8 mouse cellular contexts compared by ENCODE assay signal in genomic region chr2:152739842-152740260, GRCm38 (mm10). TPM values are rescaled to one million over a fixed set of nuclear protein-coding genes. Genes with fewer than 3 reads are reported as not detected.
DNase-seq lines count a peak whose midpoint lies in the region; ATAC-seq and TF ChIP-seq lines count a peak whose summit lies in the region.

No protein-coding gene starts in this region.

- H3K4me3 ChIP-seq in forebrain, embryonic 11.5 days (ENCODE audit: low read depth, low read length), result no peak overlapping the region
- no peak overlapping the region for H3K4me3 ChIP-seq in forebrain, embryonic 15.5 days
- peak overlapping the region; percentile 57 for H3K4me3 ChIP-seq in bone marrow, adult 2 months (replicated peaks; ENCODE audit: control insufficient read depth, low read depth, low read length)
- H3K4me3 ChIP-seq in hindbrain, embryonic 11.5 days (ENCODE audit: low read depth, low read length), result no peak overlapping the region; the same call in 1 of the 2 replicates
- H3K4me3 ChIP-seq in liver, embryonic 12.5 days, result peak overlapping the region; percentile 60
- no peak overlapping the region for H3K4me3 ChIP-seq in small intestine, adult 2 months (ENCODE audit: low read depth, low read length)

- H3K9ac ChIP-seq in forebrain, embryonic 11.5 days (ENCODE audit: low read length), result no peak overlapping the region
- no peak overlapping the region for H3K9ac ChIP-seq in forebrain, embryonic 15.5 days (replicated peaks)
- no peak overlapping the region; the same call in 1 of the 2 replicates for H3K9ac ChIP-seq in hindbrain, embryonic 11.5 days (ENCODE audit: low read depth, low read length)
- peak overlapping the region; percentile 70 for H3K9ac ChIP-seq in liver, embryonic 12.5 days

- H3K4me1 ChIP-seq in forebrain, embryonic 11.5 days (replicated peaks; ENCODE audit: control insufficient read depth, insufficient read depth, low read length), result peaks cover 25% of the 10 kb centered on the region
- H3K4me1 ChIP-seq in forebrain, embryonic 15.5 days, result peaks cover 56% of the 10 kb centered on the region
- H3K4me1 ChIP-seq in bone marrow, adult 2 months (ENCODE audit: control insufficient read depth, insufficient read depth, low read length), result no peaks in the 10 kb centered on the region; the same call in 1 of the 2 replicates
- peaks cover 6% of the 10 kb centered on the region for H3K4me1 ChIP-seq in hindbrain, embryonic 11.5 days (replicated peaks; ENCODE audit: control insufficient read depth, insufficient read depth, low read length)
- H3K4me1 ChIP-seq in liver, embryonic 12.5 days, result peaks cover 81% of the 10 kb centered on the region
- peaks cover 17% of the 10 kb centered on the region for H3K4me1 ChIP-seq in small intestine, adult 2 months (ENCODE audit: control insufficient read depth, insufficient read depth, insufficient read length, low read length)

- no peaks in the 10 kb centered on the region for H3K36me3 ChIP-seq in forebrain, embryonic 11.5 days (ENCODE audit: control insufficient read depth, insufficient read depth, low read length)
- no peaks in the 10 kb centered on the region for H3K36me3 ChIP-seq in forebrain, embryonic 15.5 days
- no peaks in the 10 kb centered on the region for H3K36me3 ChIP-seq in hindbrain, embryonic 11.5 days (ENCODE audit: control insufficient read depth, insufficient read depth, low read length)
- H3K36me3 ChIP-seq in liver, embryonic 12.5 days, result 0 out of 2 replicates have a peak, but pooled peaks cover 4% of the 10 kb centered on the region
- H3K36me3 ChIP-seq in small intestine, adult 2 months (ENCODE audit: control insufficient read depth, insufficient read depth, low read length), result peaks cover 12% of the 10 kb centered on the region; the same call in 1 of the 2 replicates

- 38% methylated on average over 3 of the region's 3 CpGs for WGBS in forebrain, embryonic 11.5 days
- WGBS in forebrain, embryonic 15.5 days, result 37% methylated on average over 3 of the region's 3 CpGs
- WGBS in bone marrow, adult 2 months, result 5% methylated on average over 3 of the region's 3 CpGs
- WGBS in hindbrain, embryonic 11.5 days, result 23% methylated on average over 3 of the region's 3 CpGs
- WGBS in liver, embryonic 12.5 days (ENCODE audit: insufficient replicate concordance), result 1% methylated on average over 3 of the region's 3 CpGs
- 3% methylated on average over 3 of the region's 3 CpGs for WGBS in small intestine, adult 2 months

- H3K27ac ChIP-seq in forebrain, embryonic 11.5 days (ENCODE audit: low read depth, low read length), result 0 out of 2 replicates have a peak overlapping the region, but pooled peaks have one; percentile 46
- no peak overlapping the region for H3K27ac ChIP-seq in forebrain, embryonic 15.5 days (replicated peaks)
- peak overlapping the region; percentile 88 for H3K27ac ChIP-seq in bone marrow, adult 2 months (ENCODE audit: control insufficient read depth, insufficient read depth, low read depth, low read length, poor library complexity)
- H3K27ac ChIP-seq in hindbrain, embryonic 11.5 days (ENCODE audit: low read depth, low read length), result peak overlapping the region; percentile 75
- H3K27ac ChIP-seq in liver, embryonic 12.5 days, result peak overlapping the region; percentile 90
- H3K27ac ChIP-seq in small intestine, adult 2 months (ENCODE audit: insufficient read depth, low read depth, low read length), result peak overlapping the region; percentile 100

- H3K27me3 ChIP-seq in forebrain, embryonic 11.5 days (ENCODE audit: control insufficient read depth, insufficient read depth, low read length), result peaks cover 5% of the 10 kb centered on the region
- H3K27me3 ChIP-seq in forebrain, embryonic 15.5 days, result no peaks in the 10 kb centered on the region
- no peaks in the 10 kb centered on the region for H3K27me3 ChIP-seq in hindbrain, embryonic 11.5 days (ENCODE audit: control insufficient read depth, insufficient read depth, low read length)
- peaks cover 6% of the 10 kb centered on the region for H3K27me3 ChIP-seq in liver, embryonic 12.5 days (replicated peaks)
- no peaks in the 10 kb centered on the region for H3K27me3 ChIP-seq in small intestine, adult 2 months (ENCODE audit: control insufficient read depth, insufficient read depth, low read length)

- TF ChIP-seq POLR2A in bone marrow, adult 2 months (IDR thresholded peaks at IDR 0.05; ENCODE audit: borderline replicate concordance, control insufficient read depth, low read depth, low read length), result no peak
- TF ChIP-seq POLR2A in small intestine, adult 2 months (IDR thresholded peaks at IDR 0.05; ENCODE audit: low read depth, low read length), result no peak

- TF ChIP-seq CTCF in bone marrow, adult 2 months (IDR thresholded peaks at IDR 0.05; ENCODE audit: control insufficient read depth, insufficient read depth, low read length), result no peak
- no peak for TF ChIP-seq CTCF in small intestine, adult 2 months (IDR thresholded peaks at IDR 0.05; ENCODE audit: extremely low read depth, insufficient read length, insufficient replicate concordance, low read depth, low read length)

- DNase-seq in forebrain, embryonic 11.5 days (ENCODE audit: low spot score), result no peak
- peak; percentile 45 for DNase-seq in hindbrain, embryonic 11.5 days (ENCODE audit: low spot score)
- no peak for DNase-seq in cerebellum, adult 9-10 months
- DNase-seq in gastrocnemius, postnatal 10 days, result no peak

- H3K4me2 ChIP-seq in forebrain, embryonic 11.5 days (ENCODE audit: low read depth, low read length, severe bottlenecking), result peak overlapping the region; percentile 5; the same call in 1 of the 2 replicates
- no peak overlapping the region for H3K4me2 ChIP-seq in forebrain, embryonic 15.5 days (replicated peaks)
- H3K4me2 ChIP-seq in hindbrain, embryonic 11.5 days (replicated peaks; ENCODE audit: low read depth, low read length), result peak overlapping the region; percentile 67; the same call in 1 of the 2 replicates
- peak overlapping the region; percentile 96 for H3K4me2 ChIP-seq in liver, embryonic 12.5 days

- ATAC-seq in forebrain, embryonic 11.5 days (replicated peaks; ENCODE audit: low FRiP score), result no peak
- no peak for ATAC-seq in forebrain, embryonic 15.5 days (replicated peaks)
- no peak for ATAC-seq in hindbrain, embryonic 11.5 days (ENCODE audit: low FRiP score)
- peak; percentile 62 for ATAC-seq in liver, embryonic 12.5 days

- no peaks in the 10 kb centered on the region for H3K9me3 ChIP-seq in forebrain, embryonic 11.5 days (ENCODE audit: control insufficient read depth, low read length)
- no peaks in the 10 kb centered on the region for H3K9me3 ChIP-seq in forebrain, embryonic 15.5 days
- no peaks in the 10 kb centered on the region for H3K9me3 ChIP-seq in hindbrain, embryonic 11.5 days (ENCODE audit: control insufficient read depth, low read length)
- H3K9me3 ChIP-seq in liver, embryonic 12.5 days (replicated peaks), result no peaks in the 10 kb centered on the region

RNA-seq across cellular contexts. Expression of gene Id1, which starts 3.8 kb away (rescaled TPM):
- 51.1 and 53.1 TPM in 2 replicates for polyA plus RNA-seq in forebrain, embryonic 11.5 days (2014; fragmentation: Nextera tagmentation; extraction: Ambion mirVana)
- 26.3 and 32.0 TPM in 2 replicates for polyA plus RNA-seq in forebrain, embryonic 15.5 days (2015; fragmentation: Nextera tagmentation; extraction: Ambion mirVana)
- 4.2 and 15.9 TPM in 2 replicates for polyA plus RNA-seq in bone marrow, adult 2 months (2011; ENCODE audit: insufficient read depth, insufficient read length, low replicate concordance, missing spikeins)
- 166 and 168 TPM in 2 replicates for polyA plus RNA-seq in hindbrain, embryonic 11.5 days (2014; fragmentation: Nextera tagmentation; extraction: Ambion mirVana)
- polyA plus RNA-seq in liver, embryonic 12.5 days (2016; fragmentation: Nextera tagmentation; extraction: Ambion mirVana), result 28.1 and 30.6 TPM in 2 replicates
- polyA plus RNA-seq in small intestine, adult 2 months (2012; rRNA removed), result 585 and 916 TPM in 2 replicates
- 10 to 100 TPM; 17.6 to 21.1 TPM for total RNA-seq in gastrocnemius, postnatal 10 days (2021)

RNA-seq across cellular contexts. Expression of gene Cox4i2, which starts 14.1 kb away (rescaled TPM):
- polyA plus RNA-seq in forebrain, embryonic 11.5 days (2014; fragmentation: Nextera tagmentation; extraction: Ambion mirVana), result 4.6 and 5.5 TPM in 2 replicates
- 4.3 and 4.4 TPM in 2 replicates for polyA plus RNA-seq in forebrain, embryonic 15.5 days (2015; fragmentation: Nextera tagmentation; extraction: Ambion mirVana)
- polyA plus RNA-seq in bone marrow, adult 2 months (2011; ENCODE audit: insufficient read depth, insufficient read length, low replicate concordance, missing spikeins), result 1.4 TPM in 1 of 2 replicates, not detected in the other
- polyA plus RNA-seq in hindbrain, embryonic 11.5 days (2014; fragmentation: Nextera tagmentation; extraction: Ambion mirVana), result 4.1 and 4.4 TPM in 2 replicates
- polyA plus RNA-seq in liver, embryonic 12.5 days (2016; fragmentation: Nextera tagmentation; extraction: Ambion mirVana), result 2.5 and 3.4 TPM in 2 replicates
- 0.50 and 1.7 TPM in 2 replicates for polyA plus RNA-seq in small intestine, adult 2 months (2012; rRNA removed)
- total RNA-seq in gastrocnemius, postnatal 10 days (2021), result 1 to 10 TPM; 5.6 to 6.9 TPM

RNA-seq across cellular contexts. Expression of gene Mcts2, which starts 53.0 kb away (rescaled TPM):
- polyA plus RNA-seq in forebrain, embryonic 11.5 days (2014; fragmentation: Nextera tagmentation; extraction: Ambion mirVana), result 37.9 and 39.5 TPM in 2 replicates
- polyA plus RNA-seq in forebrain, embryonic 15.5 days (2015; fragmentation: Nextera tagmentation; extraction: Ambion mirVana), result 33.6 and 34.4 TPM in 2 replicates
- 1.8 and 12.9 TPM in 2 replicates for polyA plus RNA-seq in bone marrow, adult 2 months (2011; ENCODE audit: insufficient read depth, insufficient read length, low replicate concordance, missing spikeins)
- 43.9 and 48.5 TPM in 2 replicates for polyA plus RNA-seq in hindbrain, embryonic 11.5 days (2014; fragmentation: Nextera tagmentation; extraction: Ambion mirVana)
- polyA plus RNA-seq in liver, embryonic 12.5 days (2016; fragmentation: Nextera tagmentation; extraction: Ambion mirVana), result 26.4 and 27.2 TPM in 2 replicates
- polyA plus RNA-seq in small intestine, adult 2 months (2012; rRNA removed), result 1.3 and 1.7 TPM in 2 replicates
- total RNA-seq in gastrocnemius, postnatal 10 days (2021), result 10 to 100 TPM; 12.5 to 19.3 TPM

Comparison
In these comparisons a context has a peak if more than half of its experiments do, and no peak if none do; other contexts are left out.
1. H3K4me3 ChIP-seq: peak in bone marrow, adult 2 months (single experiment) and liver, embryonic 12.5 days (single experiment); none in forebrain, embryonic 11.5 days (single experiment), forebrain, embryonic 15.5 days (single experiment), hindbrain, embryonic 11.5 days (single experiment) and small intestine, adult 2 months (single experiment).